Mouse (Mus musculus): ENCODE data around the gene Nxn.

DNA sequence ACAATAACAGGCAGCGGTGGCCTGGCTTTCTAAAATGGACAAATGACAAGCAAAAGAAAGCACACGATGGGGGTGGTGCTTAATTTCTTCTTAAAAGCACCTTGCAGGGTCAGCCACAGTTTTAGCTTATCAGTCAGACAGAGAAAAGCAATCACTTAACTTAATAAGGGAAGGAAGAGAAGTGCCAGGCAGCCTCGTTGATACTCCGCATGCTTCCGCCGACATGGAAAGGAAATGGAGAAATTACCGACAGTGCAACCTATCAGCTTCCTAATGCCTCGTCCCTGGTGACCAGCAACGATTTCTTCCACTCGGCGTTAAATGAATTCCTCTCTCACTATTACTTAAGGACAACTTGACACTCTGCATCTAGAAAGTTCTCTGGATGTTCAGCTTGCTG lies 70.9 kb downstream of the Nxn start:
- no peak for TF ChIP-seq CTCF (IDR thresholded peaks at IDR 0.05; ENCODE audit: extremely low read depth, insufficient read length, insufficient replicate concordance, low read depth, low read length)
- TF ChIP-seq POLR2A (IDR thresholded peaks at IDR 0.05; ENCODE audit: low read depth, low read length) = no peak
